Mouse (Mus musculus) adrenal gland, adult 2 months (tissue): ENCODE data around the gene Slc18a3. TPM values are rescaled to one million over a fixed set of nuclear protein-coding genes. Genes with fewer than 3 reads are reported as not detected.

ENCODE experiments used
- DNase-seq: peaks from one replicate; pipeline ENCODE4 v3.0.0; 2021
- polyA plus RNA-seq: library from polyadenylated mRNA; depleted of rRNA; stranded (reverse); fragments of >200 nt; gene quantifications from 2 replicates; pipeline ENCODE4 v1.2.3, GENCODE M21; 2012; rRNA removed
- total RNA-seq, 2 experiments: library from RNA; stranded (reverse); gene quantifications; 2 replicates each; pipeline ENCODE4 v1.2.3; 2021

The Slc18a3 gene
- total and polyA plus RNA-seq, 3 experiments: 0.08 TPM; not detected in 2

- no peak for DNase-seq
Measured at GRCm38 (mm10) chr14:32463211-32464040, 1.2 kb downstream of the Slc18a3 start.

DNA sequence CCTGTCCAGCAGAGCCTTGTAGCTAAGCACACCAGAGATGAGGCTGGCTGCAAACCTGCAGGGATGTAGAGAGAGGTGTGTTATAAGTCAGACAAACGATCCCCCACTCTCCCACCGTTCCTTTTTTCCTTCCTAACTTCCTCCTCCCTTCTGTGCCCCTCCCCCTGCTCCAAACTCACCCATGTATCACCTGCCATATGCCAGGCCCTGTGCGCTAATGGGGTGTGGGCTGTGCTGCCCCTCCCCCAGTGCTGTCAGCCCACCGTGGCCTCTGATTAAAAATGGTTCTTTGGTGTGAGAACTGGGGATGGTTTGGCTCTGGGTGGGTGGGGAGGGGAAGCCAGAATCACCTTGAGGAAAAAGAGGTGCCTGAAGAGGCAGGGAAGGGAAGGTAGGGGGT is 12.1 kb downstream of the Slc18a3 start:
- DNase-seq: no peak

DNA sequence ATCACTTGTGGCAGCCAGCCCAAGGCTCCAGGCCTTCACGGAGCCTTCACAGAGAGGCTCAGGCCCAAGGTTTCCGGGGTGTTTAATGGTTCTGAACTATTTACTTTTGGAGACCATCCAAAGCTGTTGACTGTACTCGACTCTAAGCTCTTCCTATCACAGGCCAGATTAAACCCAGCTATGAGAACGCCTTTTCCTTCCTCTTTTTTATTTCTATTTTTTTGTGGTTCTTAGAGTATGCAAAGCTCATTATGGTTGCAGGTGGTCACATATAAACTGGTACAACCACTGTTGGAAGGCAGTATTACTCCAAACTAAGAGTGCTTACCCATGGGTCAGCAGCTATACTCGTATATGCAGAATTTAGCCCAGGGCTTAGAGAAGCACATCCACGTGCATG is 17.7 kb downstream of the Slc18a3 start:
- no peak for DNase-seq

DNA sequence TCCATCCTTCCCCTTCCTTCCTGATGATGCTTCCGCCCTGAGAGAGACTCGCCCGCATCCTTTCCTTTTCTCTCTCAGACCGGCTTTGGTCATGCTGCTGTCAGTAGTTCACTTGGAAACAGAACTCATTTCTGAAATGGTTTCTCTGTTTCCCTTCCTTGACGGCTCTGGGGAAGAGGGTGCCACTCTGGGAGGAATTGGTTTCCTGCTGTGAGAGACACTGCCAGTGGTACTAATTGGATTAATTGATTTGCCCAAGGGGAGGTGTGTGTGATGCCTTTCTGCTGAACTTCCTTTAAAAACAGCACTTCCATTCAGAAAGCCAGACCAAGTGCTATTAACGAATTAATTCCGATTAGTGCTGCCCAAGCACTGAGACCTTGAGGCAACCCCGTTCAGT is 21.2 kb downstream of the Slc18a3 start:
- DNase-seq: no peak

DNA sequence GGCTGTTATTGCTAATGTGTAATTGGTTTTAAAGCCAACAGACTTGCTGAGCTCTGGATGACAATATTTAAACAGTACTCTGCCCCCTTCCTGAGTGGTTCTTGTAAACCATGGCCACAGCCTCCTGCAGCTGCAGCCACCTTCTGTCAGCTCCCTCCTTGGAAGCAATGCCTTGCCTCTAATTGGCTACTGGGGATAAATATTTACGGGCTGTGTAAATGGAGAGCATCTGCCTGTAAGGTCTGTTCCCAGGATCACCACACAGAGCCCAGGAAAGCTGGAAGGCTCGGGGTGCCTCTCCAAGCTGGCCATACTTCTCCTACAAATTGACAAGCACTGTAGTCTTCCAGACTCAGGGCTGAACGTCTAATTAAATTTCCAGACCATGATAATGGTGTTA is 24.9 kb downstream of the Slc18a3 start:
- DNase-seq: no peak

- DNase-seq: no peak
Measured at GRCm38 (mm10) chr14:32439316-32439715, 25.3 kb downstream of the Slc18a3 start.

DNA sequence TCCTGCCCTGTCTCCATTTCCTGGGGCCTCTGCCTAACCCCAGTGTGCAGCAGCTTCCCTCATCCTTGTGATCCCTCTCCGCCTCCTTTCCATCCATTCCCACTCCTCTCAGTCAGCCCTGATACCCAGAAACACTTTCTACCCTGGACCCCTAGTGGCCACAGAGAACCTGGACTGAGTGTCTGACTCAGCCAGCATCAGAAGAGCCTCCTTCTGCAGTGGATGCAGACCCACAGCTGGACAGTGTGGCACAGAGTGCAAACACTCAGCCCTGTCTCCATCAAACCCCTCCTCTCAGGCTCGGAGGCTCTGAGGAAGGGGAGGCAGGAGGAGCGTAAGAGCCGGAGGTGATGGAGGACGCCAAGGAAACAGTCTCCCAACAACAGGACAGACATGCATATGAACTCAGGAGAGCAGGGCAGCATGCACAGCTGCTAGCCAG is 27.3 kb downstream of the Slc18a3 start:
- no peak for DNase-seq

- no peak for DNase-seq
Measured at GRCm38 (mm10) chr14:32429030-32429602, 35.5 kb downstream of the Slc18a3 start.

DNA sequence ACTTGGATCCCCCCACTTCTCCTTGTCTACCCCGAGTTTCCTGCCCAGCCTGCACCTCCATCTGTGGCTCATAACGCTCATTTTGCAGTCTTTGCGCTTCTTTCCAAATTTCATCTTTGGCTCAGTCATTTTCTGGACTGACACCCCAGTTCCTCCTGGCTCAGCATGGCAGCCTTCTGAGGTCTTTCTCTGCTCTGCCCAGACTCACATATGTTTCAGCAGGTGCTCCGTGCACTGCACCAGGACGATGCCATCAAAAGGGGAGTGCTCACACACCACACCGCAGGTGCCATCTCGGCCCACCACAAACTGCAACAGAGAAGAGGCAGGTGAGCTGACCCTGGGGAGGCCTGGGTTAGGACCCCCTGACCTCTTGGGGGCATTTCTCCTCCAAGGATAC is 40.7 kb downstream of the Slc18a3 start:
- no peak for DNase-seq

DNA sequence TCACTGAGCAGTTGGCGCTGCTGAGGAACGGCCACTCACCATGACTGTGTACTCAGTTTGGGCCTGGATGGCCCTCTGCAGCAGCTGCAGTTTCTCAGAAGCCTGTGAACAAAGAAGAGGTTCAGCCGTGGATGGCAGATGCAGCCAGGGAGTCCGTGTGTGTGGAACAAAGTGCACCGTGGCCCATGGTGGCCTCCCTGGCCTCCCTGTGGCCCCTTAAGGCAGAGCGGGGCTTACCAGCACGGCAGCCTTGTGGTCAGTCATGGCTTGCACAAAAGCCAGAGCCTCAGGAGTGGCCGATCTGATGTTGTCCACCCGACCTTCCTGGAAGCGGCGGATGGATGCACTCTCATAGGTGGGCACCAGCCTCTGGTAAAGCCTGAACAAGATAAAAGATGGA is 45.9 kb downstream of the Slc18a3 start:
- no peak for DNase-seq

Other genes starting within 250 kb of the Slc18a3 start
- gene Ogdhl, start 142.8 kb downstream of the Slc18a3 start, total RNA-seq: 10 to 100 TPM in 1 of 2 experiments, 1 to 10 TPM in 1; 5.5 to 10.6 TPM
- 7.1 and 9.0 TPM in 2 replicates for gene Ogdhl, start 142.8 kb downstream of the Slc18a3 start, polyA plus RNA-seq
- gene 1700024G13Rik, start 76.5 kb downstream of the Slc18a3 start, total RNA-seq: not detected
- not detected in 2 replicates for gene 1700024G13Rik, start 76.5 kb downstream of the Slc18a3 start, polyA plus RNA-seq
- gene Chat, start 1.1 kb upstream of the Slc18a3 start, total RNA-seq: not detected
- gene Chat, start 1.1 kb upstream of the Slc18a3 start, polyA plus RNA-seq: not detected in 2 replicates
- 10 to 100 TPM in 1 of 2 experiments, 1 to 10 TPM in 1; 9.0 to 11.9 TPM for gene Ercc6, start 48.7 kb upstream of the Slc18a3 start, total RNA-seq
- gene Ercc6, start 48.7 kb upstream of the Slc18a3 start, polyA plus RNA-seq: 1.8 and 1.9 TPM in 2 replicates
- gene Prrxl1, start 134.6 kb upstream of the Slc18a3 start, total RNA-seq: 1 to 10 TPM in 1 of 2 experiments, under 1 TPM in 1; 0.81 to 3.1 TPM
- gene Prrxl1, start 134.6 kb upstream of the Slc18a3 start, polyA plus RNA-seq: 0.46 and 1.6 TPM in 2 replicates
- not detected for gene 3425401B19Rik, start 220.4 kb upstream of the Slc18a3 start, total RNA-seq
- gene 3425401B19Rik, start 220.4 kb upstream of the Slc18a3 start, polyA plus RNA-seq: 0.03 TPM in 1 of 2 replicates, not detected in the other